Mouse (Mus musculus) CD8-positive naive resting alpha-beta T cell, adult 2 months (primary cell): ENCODE data around the gene Spdya.
"Not testable (repeated sequence)": the region's sequence is repeated elsewhere in the genome, so short reads cannot be mapped to it uniquely, and the experiment has no call there.

Experiments
- DNase-seq, 2 experiments: peaks; one replicate each; pipeline ENCODE4 v3.0.0; 2022; ENCODE audit warnings: low read depth in 2 of 2, low spot score in 2 of 2

The Spdya gene

DNA sequence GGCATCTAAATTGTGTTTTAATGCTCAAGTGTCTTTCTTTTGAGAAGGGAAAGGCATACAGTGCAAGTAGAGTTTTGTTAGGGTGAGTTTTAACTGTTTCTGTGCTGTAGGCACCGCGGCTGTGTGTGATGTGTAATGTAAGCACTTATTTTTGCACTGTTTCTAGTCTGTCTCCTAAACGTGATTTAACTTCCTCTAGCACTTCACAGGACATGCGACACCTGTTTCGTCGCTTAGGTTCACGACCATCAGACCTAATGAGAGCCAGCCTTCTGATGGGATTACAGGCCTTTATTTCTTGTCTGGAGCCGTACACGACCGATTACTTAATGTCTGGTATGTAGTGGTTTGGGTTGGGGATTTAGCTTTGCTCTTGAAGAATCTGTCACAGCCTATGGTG, 79.9 kb downstream of the Spdya start:
- no peak for DNase-seq

GRCm38 (mm10) chr17:71633350-71633749, 81.5 kb downstream of the Spdya start:
- DNase-seq = no peak

DNA sequence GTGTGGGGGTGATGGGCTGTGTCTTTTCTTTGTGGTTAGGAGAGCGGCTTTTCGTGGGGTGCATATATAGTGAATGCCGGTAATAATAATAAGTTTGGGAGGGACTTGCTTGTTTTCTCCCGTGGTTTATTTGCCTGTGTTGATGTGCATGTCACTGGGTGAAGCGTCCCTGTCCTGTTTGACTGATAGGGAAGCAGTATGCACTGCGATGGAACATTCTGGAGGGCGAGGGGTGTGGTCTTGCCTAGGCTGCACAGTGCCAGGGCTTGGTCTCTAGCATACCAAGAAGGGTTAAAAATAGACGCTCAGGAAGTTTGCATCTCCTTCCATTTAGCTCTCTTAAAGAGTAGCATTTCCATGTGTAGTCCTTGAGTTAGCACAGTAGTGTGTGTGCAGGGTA, 84.9 kb downstream of the Spdya start:
- DNase-seq = no peak

GRCm38 (mm10) chr17:71637750-71638265, 85.9 kb downstream of the Spdya start:
- DNase-seq = no peak

DNA sequence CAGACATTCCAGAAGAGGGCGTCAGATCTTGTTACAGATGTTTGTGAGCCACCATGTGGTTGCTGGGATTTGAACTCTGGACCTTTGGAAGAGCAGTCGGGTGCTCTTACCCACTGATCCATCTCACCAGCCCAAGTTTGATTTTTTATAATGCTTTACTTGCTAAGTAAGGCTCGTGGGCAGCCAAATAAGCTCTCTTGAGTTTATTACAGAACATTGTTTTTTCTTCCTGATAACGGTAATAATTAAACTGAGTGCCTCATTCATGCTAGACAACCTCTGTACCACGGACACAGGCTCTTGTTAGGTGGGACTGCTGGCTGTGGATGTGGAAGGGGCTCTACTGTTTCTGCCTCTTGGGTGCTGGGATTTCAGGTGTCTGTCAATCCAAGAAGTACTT, 87.2 kb downstream of the Spdya start:
- DNase-seq = not testable (repeated sequence)
